Mouse (Mus musculus) embryonic fibroblast, embryonic 13.5 days (primary cell): Measurements from ENCODE around the gene Lamtor2.

Source experiments
- CTCF ChIP-seq: IDR thresholded peaks from 2 replicates; pipeline ENCODE4 v1.5.1; 2011; ENCODE audit warnings: mild to moderate bottlenecking, control low read depth, low read length, moderate library complexity, borderline replicate concordance; ENCODE audit not compliant: insufficient read depth
- POLR2A ChIP-seq: IDR thresholded peaks from 2 replicates; pipeline ENCODE4 v1.6.1; 2011; ENCODE audit warnings: low read depth, mild to moderate bottlenecking, control low read depth, low read length, moderate library complexity

- no peak for TF ChIP-seq CTCF
- TF ChIP-seq POLR2A, result no peak
Observed at GRCm38 (mm10) chr3:88569694-88570093, 16.8 kb upstream of the Lamtor2 start.
